Mouse (Mus musculus): ENCODE results near the gene Stox2.
A peak's percentile ranks its signal among the peaks of the same experiment; 100 is the strongest.

Stox2 gene

DNA sequence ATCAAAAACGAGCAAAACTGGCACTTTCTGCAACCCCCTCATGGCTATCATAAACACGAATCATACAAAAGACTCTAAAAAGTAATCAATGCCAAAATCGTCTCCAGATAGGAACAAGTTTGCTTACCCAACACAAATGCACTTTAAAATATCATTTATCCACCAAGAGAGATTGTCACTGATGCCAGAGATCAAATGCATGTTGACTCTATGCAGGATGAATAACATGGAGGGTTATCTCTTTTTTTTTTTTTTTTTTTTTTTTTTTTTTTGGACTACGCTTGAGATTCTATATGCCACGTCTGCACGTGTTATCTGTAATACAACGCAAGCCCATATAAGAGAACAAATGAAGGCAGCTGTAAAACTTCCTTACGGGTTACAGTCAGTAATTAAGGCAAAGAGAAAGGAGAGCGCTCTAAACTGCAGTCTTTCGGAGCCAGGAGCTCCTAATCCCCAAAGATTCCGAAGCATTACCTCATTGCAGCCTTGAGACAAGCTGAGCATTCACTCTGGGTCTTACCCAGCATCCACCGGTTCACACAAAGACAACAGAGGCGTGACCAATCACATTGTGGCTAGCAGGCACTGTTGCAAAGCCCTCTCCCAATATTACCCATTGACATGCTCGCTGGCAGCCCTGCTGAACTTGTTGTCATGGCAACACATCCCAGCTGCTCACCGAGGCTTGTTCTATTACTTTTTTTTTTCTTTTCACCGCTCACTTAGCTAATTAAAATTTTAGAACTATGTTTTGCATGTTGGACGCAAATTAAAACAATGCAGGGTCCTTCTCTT lies 203.8 kb downstream of the Stox2 start:
- DNase-seq (ENCODE audit: low spot score in 2 of 2) = peak; percentile 74 to 81

DNA sequence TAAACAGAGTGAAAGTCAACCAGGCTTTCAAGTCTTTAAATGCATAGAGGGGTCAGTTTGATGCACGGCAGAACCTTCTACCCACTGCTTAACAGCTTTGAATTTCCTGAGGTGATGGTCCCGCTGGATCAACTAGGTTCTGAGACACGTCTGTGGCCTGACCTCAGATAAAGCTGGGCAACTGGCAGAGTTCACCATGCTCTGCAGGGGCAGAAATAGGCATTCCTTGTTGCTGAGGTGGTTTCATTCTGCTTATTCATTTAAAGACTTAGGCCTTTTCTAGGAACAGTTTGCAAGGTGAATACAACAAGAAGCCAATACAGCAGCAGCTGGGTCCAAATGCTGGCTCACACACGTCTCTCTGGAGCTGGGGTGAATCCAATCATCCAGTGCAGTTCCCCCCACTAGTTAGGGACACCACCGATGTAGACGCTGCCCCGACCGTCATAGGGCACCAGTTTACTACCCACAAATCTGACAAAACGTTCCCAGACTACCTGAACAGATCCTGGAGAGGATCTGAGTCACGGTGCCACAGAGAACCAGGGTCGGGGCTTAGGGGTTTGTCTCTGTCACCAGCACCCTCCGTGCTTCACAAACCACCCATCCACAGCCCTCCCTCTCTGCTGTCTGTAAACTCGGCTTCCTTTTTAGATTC lies 204.6 kb downstream of the Stox2 start:
- DNase-seq (ENCODE audit: low spot score in 2 of 2) = no peak

DNA sequence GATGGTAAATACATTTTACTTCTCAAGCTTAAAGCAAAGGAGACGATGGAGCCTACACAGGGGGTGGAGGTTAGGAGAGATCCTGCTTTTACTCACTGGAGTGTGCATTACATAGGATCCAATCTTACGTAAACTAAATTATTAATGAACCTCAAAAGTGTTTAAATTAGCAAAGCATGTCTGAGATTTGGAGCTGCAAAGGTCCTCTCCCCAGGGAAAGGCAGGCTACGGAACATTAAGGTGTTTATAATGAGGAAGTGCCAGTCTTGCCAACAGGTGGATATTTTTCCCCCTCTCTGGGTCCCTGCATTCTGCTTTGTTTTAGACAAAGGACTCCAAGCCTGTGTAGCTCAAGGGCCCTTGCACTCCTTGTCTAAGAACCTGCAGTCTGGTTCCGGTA lies 205.3 kb downstream of the Stox2 start:
- DNase-seq (ENCODE audit: low spot score in 2 of 2) = no peak

DNA sequence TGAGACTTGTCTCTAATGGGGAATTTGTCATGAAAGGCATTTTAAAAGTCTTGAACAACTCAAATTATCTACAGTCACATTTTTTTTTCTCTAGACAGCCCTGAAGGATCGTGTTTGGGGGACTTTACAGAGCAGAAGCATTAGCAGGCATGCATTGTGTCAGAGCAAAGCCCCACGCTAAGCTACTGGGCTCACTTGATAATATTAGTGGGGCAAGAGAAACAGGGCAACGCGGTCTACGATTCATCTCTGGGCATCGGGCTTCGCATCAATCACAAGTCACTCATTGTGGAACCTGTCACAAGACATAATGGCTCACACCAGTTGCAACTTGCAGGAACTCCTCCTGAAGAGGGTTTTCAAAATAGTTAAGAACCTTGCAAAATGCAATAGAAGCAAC lies 205.9 kb downstream of the Stox2 start:
- no peak for DNase-seq (ENCODE audit: low spot score in 2 of 2)

DNA sequence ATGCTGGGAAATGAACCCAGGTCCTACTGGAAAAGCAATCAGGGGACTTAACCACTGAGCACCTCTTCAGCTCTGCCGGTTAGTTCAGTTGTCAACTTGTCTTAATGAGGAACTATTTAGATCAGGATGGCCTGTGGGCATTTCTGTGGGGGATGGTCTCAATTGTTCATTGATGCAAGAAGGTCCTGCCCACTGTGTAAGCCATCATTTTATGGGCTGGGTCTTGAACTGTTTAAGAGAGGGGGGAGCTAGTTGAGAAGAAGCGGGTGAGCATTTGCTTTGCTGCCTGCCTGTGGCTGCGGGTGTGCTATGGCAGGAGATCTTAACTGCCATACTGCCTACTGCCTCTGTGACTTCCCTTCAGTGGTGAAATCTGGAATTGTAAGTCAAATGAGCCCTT lies 214.1 kb downstream of the Stox2 start:
- no peak for DNase-seq (ENCODE audit: low spot score in 2 of 2)

DNA sequence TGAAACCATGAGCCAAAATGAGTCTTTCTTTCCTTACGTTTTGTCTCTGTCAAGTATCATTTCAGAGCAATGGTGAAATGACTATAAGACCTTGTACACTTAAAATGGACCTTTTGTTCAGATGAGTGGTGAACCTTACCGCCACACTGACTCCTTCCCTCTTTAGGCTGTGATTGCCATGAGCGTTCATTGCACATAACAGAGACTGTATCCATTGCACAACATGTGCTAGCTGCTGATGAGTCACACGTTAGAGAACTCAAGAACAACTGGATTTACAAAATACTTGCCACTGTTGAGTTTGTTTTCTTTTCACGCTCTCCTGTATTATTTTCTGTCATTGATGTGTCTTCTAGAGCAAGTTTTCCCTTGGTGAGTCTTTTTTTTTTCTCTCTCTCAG lies 216.1 kb downstream of the Stox2 start:
- no peak for DNase-seq (ENCODE audit: low spot score in 2 of 2)

DNA sequence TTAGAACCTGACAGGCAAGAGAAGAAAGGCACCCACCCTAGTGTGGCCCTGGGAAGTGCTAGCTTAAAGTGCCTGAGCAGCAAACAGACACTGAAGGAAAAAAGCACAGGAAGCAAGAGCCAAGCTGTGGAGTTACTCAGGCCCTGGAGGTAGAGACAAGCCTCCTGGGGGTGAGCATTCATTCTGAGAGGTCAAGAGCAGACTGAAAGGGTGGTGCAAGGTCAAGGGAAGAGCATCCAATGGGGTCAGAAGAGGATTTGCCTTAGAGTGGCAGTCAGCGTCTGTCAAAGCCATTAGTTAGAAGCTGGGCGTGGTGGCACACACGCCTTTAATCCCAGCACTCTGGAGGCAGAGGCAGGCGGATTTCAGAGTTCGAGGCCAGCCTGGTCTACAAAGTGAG lies 224.3 kb downstream of the Stox2 start:
- no peak for DNase-seq (ENCODE audit: low spot score in 2 of 2)

DNA sequence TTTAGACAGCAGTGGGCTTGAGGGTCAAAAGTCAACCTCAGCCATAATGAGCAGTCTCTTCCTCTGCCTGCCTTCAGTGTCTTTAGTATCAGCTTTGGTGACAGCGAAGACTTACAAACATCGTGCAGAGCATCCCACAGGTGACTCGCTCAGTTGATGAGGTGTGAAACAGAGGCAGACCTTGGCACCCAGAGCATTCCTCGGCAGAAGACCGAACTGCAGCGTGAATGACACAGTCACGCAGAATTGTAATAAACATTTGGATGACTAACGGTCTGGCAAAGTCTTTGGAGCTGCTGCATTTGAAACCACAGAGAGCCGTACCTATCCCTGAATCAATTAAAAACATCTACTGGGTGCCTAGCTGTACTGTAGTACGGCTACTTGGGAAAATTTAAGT lies 225.0 kb downstream of the Stox2 start:
- DNase-seq (ENCODE audit: low spot score in 2 of 2) = no peak

DNA sequence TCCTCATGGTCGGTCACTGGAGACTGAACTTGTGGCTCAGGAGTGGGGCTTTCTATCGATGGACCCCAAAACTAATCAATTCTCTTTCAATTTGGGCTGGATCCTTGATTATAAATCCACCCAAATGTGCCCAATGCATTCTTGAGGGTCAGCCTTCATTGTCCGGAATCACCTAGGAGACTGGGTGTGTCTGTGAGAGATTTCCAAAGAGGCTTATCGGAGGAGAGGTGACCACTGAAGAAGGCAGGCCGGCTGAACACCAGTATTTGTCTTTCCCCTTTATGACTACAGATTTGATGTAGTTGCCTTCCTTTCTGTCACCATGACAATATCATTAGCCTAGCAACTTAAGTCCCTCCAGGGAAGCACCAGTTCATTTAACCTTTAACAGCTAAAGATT lies 225.8 kb downstream of the Stox2 start:
- no peak for DNase-seq (ENCODE audit: low spot score in 2 of 2)

DNA sequence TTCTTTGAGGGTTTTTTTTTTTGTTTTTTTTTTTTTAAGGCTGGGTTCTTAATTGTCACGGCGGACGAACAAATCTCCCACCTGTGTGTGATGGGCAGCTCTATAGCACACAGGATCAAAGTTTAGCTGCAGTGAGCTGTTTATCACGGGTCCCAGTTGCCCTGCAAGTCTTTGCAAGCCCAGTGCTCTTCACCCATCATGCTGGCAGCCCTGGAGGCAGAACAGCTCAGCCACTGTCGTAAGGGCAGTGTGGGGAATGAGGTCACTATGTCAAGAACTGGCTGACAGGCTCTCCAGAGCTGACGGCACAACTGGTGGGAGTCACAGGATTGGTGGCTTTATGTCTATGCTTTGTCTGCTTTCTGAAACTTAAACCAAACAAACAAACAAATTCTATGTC lies 227.6 kb downstream of the Stox2 start:
- DNase-seq (ENCODE audit: low spot score in 2 of 2) = no peak

DNA sequence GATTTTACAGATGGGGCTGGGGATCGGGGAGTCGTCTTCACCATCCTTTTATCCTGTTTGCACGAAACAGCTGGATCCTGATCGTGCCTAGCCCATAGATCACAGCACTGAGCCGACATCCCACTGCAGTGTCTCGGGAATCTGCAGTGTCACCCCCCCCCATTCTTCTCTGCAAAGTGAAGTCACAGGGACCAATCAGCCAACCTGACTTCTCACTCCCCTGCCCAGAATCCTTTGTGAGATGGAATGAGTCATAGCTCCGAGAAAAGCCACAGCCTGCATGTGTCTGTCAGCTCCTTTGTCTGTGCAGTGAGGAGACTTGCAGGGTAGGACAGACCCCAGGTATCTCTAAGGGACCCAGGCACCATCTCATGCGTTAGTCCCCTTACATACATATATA lies 228.1 kb downstream of the Stox2 start:
- DNase-seq (ENCODE audit: low spot score in 2 of 2) = peak in 1 of 2 experiments; percentile 38

DNA sequence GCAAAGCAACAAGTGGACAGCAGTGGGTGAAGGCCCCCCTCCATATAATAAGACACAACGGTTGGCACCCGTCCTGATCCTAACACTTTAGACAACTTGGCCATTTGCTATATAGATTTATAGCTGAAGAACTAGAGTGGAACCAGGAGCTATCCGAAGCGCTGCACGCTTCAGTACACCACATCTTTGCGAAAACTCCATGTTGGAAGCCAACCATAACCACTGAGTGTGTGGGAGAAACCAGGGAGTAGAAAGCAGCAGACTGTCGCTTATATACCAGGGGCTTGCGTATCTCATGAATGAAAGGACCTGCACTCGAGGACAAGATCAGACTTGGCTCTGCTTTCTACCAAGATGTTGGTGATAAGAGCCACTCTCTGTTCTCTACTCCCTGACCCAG lies 234.0 kb downstream of the Stox2 start:
- no peak for DNase-seq (ENCODE audit: low spot score in 2 of 2)

DNA sequence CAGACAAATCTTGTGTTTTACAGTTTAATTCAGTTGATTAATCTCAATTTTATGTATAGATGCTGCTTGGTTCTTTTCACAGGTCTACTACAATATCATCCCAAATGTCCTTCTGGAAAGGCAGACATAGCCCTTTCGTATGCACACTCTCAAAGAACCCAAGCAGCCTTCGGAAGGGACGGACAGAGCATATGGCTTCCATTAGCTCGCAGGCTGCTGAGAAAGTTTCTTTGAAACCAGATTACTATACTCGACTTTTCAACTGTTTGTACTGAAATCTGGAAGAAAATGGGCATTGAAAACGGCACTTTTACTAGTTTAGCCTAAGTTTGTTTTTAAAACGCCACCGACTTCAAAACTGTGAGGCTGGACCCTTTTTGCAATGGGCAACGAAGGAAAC lies 234.9 kb downstream of the Stox2 start:
- no peak for DNase-seq (ENCODE audit: low spot score in 2 of 2)

DNA sequence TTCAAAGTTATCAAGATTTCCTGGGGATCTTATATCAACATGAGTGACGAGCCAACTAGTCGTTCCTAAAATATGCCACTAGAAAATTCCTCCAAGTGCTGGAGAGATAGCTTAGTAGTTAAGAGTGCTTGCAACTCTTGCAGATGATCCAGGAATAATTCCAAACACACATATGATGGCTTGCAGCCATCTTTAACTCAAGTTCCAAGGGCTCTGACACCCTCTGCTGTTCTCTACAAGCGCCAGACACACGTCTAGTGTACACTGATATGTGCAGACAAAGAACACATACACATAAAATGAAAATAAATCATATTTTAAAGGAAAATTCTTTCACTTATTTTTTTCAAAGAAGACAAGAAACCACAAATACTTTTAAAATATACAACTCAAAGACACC lies 237.9 kb downstream of the Stox2 start:
- DNase-seq (ENCODE audit: low spot score in 2 of 2) = no peak

DNA sequence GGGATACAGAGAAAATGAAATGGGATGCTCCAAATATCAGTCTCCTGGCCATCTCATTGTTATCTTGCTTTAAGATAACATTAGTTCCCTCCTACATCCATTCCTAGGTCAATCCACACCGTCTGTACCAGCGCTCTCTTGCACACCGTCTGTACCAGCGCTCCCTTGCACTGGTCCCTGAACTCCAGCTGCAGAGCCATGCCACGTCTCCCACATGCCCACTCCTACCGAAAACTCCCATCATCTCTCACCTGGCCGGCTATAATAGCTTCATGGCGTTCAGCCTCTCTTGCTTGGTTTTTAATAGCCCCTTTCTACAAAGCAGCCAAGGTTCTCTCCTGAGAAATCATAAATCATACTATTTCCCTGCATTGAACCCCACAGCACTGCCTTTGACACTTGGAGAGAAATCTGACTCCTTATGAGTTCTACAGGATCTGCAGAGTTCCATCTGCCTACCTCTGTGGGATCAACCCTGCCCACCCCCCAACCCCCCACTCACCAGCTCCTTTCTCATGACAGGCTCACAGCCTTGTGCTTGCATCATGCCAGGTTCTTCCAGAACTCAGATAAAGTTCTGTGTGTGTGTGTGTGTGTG lies 239.4 kb downstream of the Stox2 start:
- no peak for DNase-seq (ENCODE audit: low spot score in 2 of 2)

DNA sequence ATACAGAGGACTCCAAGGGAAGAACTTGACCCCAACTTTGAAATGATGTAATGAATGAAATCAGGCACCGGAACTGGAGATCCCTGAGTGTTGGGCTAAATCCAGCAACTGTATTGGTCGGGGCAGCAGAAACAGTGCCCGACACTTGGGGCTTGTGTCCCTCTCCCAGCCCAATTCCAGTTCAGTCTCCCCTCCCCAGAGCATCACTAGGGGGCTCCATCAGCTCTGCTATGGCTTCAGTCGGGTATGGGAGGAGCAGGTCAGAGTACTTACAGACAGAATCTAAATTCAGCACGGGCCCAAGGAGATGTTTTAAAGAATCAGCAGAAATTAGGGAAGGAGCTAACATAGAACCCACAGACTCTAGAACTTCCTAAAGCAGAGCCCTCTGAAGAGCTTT lies 240.7 kb downstream of the Stox2 start:
- no peak for DNase-seq (ENCODE audit: low spot score in 2 of 2)

DNA sequence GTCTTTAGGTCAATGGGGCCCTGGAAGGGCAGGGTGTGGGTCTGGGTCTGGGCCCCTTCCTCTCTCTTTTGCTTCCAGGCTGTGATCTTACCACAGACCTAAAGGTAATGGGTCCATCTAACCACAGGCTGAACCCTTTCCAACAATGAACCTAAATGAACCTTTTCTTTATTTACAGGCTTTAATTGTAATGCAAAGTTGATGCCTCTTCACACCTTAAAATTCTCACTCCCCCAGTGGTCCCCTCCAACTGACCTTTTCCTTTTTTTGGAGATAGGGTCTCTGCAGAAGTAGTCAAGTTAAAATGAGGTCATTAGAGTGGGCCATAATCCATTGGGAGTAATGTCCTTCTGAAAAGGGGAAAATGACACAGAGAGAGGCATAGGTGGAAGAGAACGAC lies 249.8 kb downstream of the Stox2 start:
- DNase-seq (ENCODE audit: low spot score in 2 of 2) = no peak

DNA sequence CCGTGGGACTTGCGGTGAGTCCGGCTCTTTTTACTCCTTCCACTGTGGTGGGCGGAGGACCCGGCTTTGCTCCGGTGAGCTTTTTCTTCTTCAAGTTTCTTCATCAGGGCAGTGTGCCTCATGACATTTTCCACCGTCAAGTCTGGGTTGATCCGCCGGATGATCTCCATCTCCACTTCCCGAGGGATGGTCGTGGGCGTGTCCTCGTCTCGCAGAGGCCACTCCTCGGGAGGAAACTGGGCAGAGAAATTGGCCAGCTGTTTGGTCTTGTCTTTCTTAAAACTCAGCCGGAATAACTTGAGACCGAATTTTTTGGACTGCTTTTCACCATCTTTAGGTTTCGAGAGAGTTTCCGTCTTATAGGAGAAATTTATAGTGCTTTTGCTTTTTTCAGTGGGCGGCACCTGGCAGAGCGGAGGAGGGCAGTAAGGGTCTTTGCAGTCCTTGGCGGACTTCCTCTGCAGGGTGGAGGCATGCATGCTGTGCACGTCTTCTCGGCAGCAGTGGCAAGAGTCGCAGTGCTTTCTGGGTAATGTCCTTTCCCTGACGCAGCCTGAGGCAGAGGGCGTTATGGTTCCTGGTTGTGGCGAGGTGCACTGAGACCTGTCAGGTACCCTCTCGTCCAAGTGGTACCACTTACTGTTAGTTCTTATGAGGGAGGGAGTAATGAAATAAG lies 252.7 kb downstream of the Stox2 start:
- no peak for DNase-seq (ENCODE audit: low spot score in 2 of 2)

DNA sequence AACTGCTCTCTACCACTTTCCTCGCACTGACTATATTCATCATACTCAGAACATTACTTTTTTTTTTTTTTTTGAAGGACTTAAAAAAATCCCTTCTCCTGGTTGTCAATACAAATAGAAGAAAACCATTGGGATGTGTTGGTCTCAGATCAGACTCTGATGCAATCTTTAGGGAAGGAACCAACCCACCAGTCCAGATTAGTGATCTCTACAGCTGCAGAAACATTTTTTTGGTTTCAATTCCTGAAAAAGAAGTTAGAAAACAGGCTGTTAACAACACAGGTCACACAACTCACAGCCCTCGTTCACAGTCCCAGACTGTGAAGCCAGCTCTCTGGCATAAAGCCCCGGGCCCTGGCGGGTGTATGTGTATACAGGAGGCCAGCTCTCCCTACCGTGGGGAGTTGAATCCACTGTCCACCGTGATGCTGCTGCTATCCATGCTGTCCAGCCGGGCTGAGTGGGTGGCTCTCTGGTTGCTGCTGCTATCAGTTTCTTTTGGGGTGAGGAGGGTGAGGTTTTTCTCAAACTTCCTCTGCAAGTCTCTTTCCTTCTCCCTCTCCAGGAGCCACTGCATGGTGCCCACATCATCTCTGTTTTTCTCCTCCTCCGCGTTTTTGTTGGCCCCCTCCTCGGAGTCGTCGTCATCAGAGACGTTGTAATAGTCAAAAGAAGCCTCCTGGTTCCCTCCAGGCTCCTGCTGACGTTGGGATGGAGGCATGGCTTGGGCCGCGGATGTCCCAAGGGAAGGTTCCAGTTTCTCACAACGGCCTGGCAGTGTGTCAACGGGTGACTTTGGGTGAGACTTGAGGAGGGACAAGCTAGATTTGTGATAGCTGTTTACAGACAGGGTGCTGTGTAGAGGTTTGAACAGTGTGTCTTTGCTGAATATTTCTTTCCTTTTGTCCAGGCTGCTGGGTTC lies 254.5 kb downstream of the Stox2 start:
- no peak for DNase-seq (ENCODE audit: low spot score in 2 of 2)

DNA sequence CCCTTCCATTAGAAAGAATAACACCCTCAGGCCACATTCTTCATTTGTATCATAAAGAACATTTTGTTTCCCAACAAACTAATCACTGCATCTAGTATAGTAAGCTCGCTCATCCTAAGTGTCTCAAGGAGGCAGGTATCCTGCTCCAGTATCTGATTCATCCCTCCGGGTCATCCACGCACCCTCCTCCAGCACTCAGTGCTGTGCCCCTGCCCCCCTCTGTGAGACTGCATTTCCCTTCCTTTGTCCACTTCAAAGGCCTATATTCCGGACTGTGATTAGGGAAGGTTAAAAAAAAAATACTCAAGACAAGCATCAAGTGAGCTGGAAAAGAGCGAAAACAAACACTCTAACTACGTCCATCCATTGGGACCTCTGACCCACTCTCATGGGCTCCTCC lies 260.8 kb downstream of the Stox2 start:
- DNase-seq (ENCODE audit: low spot score in 2 of 2) = no peak

DNA sequence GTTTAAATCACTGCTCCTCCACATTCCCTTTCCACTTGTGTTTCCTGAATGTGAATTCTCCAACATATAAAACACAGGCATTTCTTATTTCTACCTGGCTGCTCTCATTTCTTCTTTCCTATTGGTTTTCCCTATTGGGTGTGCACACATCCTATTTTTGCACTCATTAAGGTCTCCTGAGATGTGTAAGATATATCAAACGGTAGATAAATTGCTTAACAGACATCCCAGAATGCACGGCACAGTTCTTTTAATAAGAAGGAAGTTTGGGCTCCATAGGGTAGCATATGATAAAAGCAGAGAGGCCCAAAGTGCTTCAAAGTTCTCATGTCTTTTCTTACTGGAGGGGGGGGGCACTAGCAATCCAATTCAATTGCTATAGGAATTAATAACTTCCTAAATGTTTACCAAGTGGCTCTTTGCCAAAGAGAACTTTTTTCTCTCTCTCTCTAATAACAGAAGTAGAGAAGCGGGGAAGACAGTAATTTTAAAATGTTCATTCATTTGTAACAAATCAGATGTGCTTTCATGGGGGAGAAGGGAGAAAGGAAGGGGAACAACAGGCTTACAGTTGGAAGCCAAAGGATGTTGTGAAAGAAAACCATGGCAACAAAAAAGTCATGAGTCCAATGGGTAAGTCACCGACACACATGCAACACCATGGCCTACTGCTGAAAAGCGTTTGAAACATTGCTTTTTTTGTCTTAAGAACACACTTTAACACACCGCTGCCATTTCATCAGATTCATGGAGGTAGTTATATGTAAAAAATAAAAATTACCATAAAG lies 263.2 kb downstream of the Stox2 start:
- no peak for DNase-seq (ENCODE audit: low spot score in 2 of 2)
